In genomic region chr10:95182405-95182804, GRCm38 (mm10) we compare ENCODE assay signal across 16 mouse cellular contexts.
DNase-seq lines count a peak whose midpoint lies in the region; ATAC-seq and TF ChIP-seq lines count a peak whose summit lies in the region.
"Had no signal": no experiment of that assay in that cellular context is flagged by ENCODE, and none has a peak within 500 bp of the region (broad histone marks: within the 10 kb centered on the region; RNA-seq: fewer than 3 reads in every experiment).

No protein-coding gene starts in this region.

- DNase-seq in layer of hippocampus, adult 2 months (ENCODE audit: low spot score in 2 of 2): no peak
- DNase-seq in layer of hippocampus, adult 8-10 months (ENCODE audit: low spot score in 2 of 2): no peak
- no peak for DNase-seq in CH12.LX (ENCODE audit: extremely low read depth)
- no peak for DNase-seq in forebrain, embryonic 14.5 days (ENCODE audit: low spot score)

- peak overlapping the region; percentile 23; the same call in 1 of the 2 replicates for H3K27ac ChIP-seq in layer of hippocampus, adult 2 months
- no peak overlapping the region for H3K27ac ChIP-seq in CH12.LX (ENCODE audit: insufficient read depth, low read depth)
- no peak overlapping the region for H3K27ac ChIP-seq in forebrain, embryonic 14.5 days (ENCODE audit: low read depth, low read length)
- H3K27ac ChIP-seq: forebrain, embryonic 10.5 days; forebrain, embryonic 13.5 days; heart, embryonic 15.5 days; hindbrain, embryonic 10.5 days; hindbrain, embryonic 13.5 days; intestine, embryonic 15.5 days had no signal

- ATAC-seq in activated CD4-positive, CD25-positive, alpha-beta regulatory T cell, adult 4 months: no peak
- ATAC-seq in forebrain, embryonic 14.5 days: no peak
- ATAC-seq: intestine, embryonic 15.5 days had no signal

- 89% methylated on average over 4 of the region's 4 CpGs for WGBS in forebrain, embryonic 14.5 days

- no peak overlapping the region for H3K4me2 ChIP-seq in CH12.LX (ENCODE audit: insufficient read depth, low read depth, poor library complexity, severe bottlenecking)
- no peak overlapping the region for H3K4me2 ChIP-seq in myocyte (ENCODE audit: low read depth)
- no peak overlapping the region for H3K4me2 ChIP-seq in forebrain, embryonic 14.5 days (ENCODE audit: low read length)
- H3K4me2 ChIP-seq: forebrain, embryonic 13.5 days; heart, embryonic 12.5 days; heart, embryonic 15.5 days; hindbrain, embryonic 13.5 days; intestine, embryonic 15.5 days had no signal

- TF ChIP-seq RAD21 in CH12.LX (IDR thresholded peaks at IDR 0.05; ENCODE audit: low read depth, low read length): peak; percentile 22

- H3K79me3 ChIP-seq in C2C12 (ENCODE audit: low read depth): no peaks in the 10 kb centered on the region

- H3K36me3 ChIP-seq in C2C12 (ENCODE audit: control insufficient read depth, insufficient read depth): no peaks in the 10 kb centered on the region
- H3K36me3 ChIP-seq in CH12.LX (replicated peaks in 1 of 2; ENCODE audit: control insufficient read depth in 1 of 2, insufficient read depth in 1 of 2, low read length in 1 of 2): no peaks in the 10 kb centered on the region
- no peaks in the 10 kb centered on the region for H3K36me3 ChIP-seq in myocyte (ENCODE audit: control insufficient read depth, insufficient read depth)
- no peaks in the 10 kb centered on the region for H3K36me3 ChIP-seq in forebrain, embryonic 14.5 days (ENCODE audit: control insufficient read depth, insufficient read depth, low read length)
- H3K36me3 ChIP-seq: forebrain, embryonic 10.5 days; G1E; heart, embryonic 12.5 days; heart, embryonic 15.5 days; hindbrain, embryonic 10.5 days; hindbrain, embryonic 13.5 days; intestine, embryonic 15.5 days had no signal

- in situ Hi-C loops in CH12.LX (cut with MboI; ENCODE audit: low pct_ligation_motif_present, low pct_unique_long_range_greater_than_20kb, low sequenced_read_pairs): no loop called here

- TF ChIP-seq POLR2A in CH12.LX (IDR thresholded peaks at IDR 0.05; ENCODE audit: low read depth, low read length) (no peak), myocyte (IDR thresholded peaks at IDR 0.05; ENCODE audit: insufficient read length, low read depth) (no peak)

- dilution Hi-C loops in CH12.LX (cut with MboI; ENCODE audit: extremely low pct_ligation_motif_present, extremely low pct_unique_long_range_greater_than_20kb, low sequenced_read_pairs): no loop called here

- peaks cover 7% of the 10 kb centered on the region for H3K9me3 ChIP-seq in CH12.LX (replicated peaks; ENCODE audit: low read length)
- no peaks in the 10 kb centered on the region for H3K9me3 ChIP-seq in forebrain, embryonic 14.5 days (replicated peaks; ENCODE audit: control insufficient read depth, low read length)
- H3K9me3 ChIP-seq: heart, embryonic 15.5 days; hindbrain, embryonic 13.5 days; intestine, embryonic 15.5 days had no signal

- no peak for TF ChIP-seq CTCF in layer of hippocampus, adult 2 months (conservative IDR thresholded peaks at IDR 0.05)
- TF ChIP-seq CTCF in C2C12 (IDR thresholded peaks at IDR 0.05; ENCODE audit: control insufficient read depth, insufficient read depth, insufficient read length): no peak
- peak in 1 of 2 experiments; percentile 25; a peak in 1 of 4 replicates for TF ChIP-seq CTCF in CH12.LX (conservative IDR thresholded peaks at IDR 0.05 in 1 of 2, IDR thresholded peaks at IDR 0.05 in 1 of 2; ENCODE audit: low read depth in 2 of 2, low read length in 2 of 2)

- H3K27me3 ChIP-seq in C2C12 (ENCODE audit: control insufficient read depth, insufficient read depth, insufficient read length): no peaks in the 10 kb centered on the region
- H3K27me3 ChIP-seq in CH12.LX (replicated peaks): no peaks in the 10 kb centered on the region
- no peaks in the 10 kb centered on the region for H3K27me3 ChIP-seq in myocyte (ENCODE audit: control insufficient read depth, insufficient read depth, insufficient read length)
- no peaks in the 10 kb centered on the region for H3K27me3 ChIP-seq in forebrain, embryonic 14.5 days (replicated peaks; ENCODE audit: control insufficient read depth, insufficient read depth, low read length)
- H3K27me3 ChIP-seq: forebrain, embryonic 13.5 days; heart, embryonic 12.5 days; heart, embryonic 15.5 days; hindbrain, embryonic 13.5 days; intestine, embryonic 15.5 days had no signal

- TF ChIP-seq EP300 in CH12.LX (IDR thresholded peaks at IDR 0.05; ENCODE audit: low read length): no peak

- H3ac ChIP-seq in C2C12 (ENCODE audit: control insufficient read depth, insufficient read length, low read depth) (no peak overlapping the region), myocyte (ENCODE audit: control insufficient read depth, insufficient read length) (no peak overlapping the region)

- H3K79me2 ChIP-seq in C2C12 (ENCODE audit: control insufficient read depth, insufficient read depth): no peaks in the 10 kb centered on the region
- no peaks in the 10 kb centered on the region for H3K79me2 ChIP-seq in CH12.LX (replicated peaks; ENCODE audit: control insufficient read depth, extremely low read depth, insufficient read depth, poor library complexity, severe bottlenecking)
- no peaks in the 10 kb centered on the region for H3K79me2 ChIP-seq in myocyte (ENCODE audit: control insufficient read depth, insufficient read depth)

- H3K4me1 ChIP-seq in CH12.LX (ENCODE audit: control insufficient read depth in 1 of 2, insufficient read depth in 2 of 2): peaks cover 15 to 51% of the 10 kb centered on the region in 2 experiments
- H3K4me1 ChIP-seq in forebrain, embryonic 14.5 days (ENCODE audit: control insufficient read depth, insufficient read depth, low read length): no peaks in the 10 kb centered on the region
- H3K4me1 ChIP-seq: forebrain, embryonic 10.5 days; hindbrain, embryonic 10.5 days had no signal

- no peak overlapping the region for H3K4me3 ChIP-seq in layer of hippocampus, adult 2 months
- H3K4me3 ChIP-seq in C2C12 (ENCODE audit: insufficient read depth, poor library complexity, severe bottlenecking) (no peak overlapping the region), CH12.LX (replicated peaks in 1 of 3; ENCODE audit: low read depth in 2 of 3, low read length in 2 of 3, poor library complexity in 1 of 3) (no peak overlapping the region), myocyte (no peak overlapping the region)
- H3K4me3 ChIP-seq in forebrain, embryonic 14.5 days (ENCODE audit: low read depth, low read length): no peak overlapping the region
- H3K4me3 ChIP-seq: forebrain, embryonic 10.5 days; forebrain, embryonic 13.5 days; heart, embryonic 12.5 days; heart, embryonic 15.5 days; hindbrain, embryonic 10.5 days; hindbrain, embryonic 13.5 days; intestine, embryonic 15.5 days had no signal

- no peak overlapping the region for H3K9ac ChIP-seq in CH12.LX (ENCODE audit: insufficient read depth, low read depth)
- H3K9ac ChIP-seq in forebrain, embryonic 14.5 days (ENCODE audit: low read length): no peak overlapping the region
- H3K9ac ChIP-seq: forebrain, embryonic 13.5 days; forebrain, postnatal 0 days; heart, embryonic 12.5 days; heart, embryonic 15.5 days; hindbrain, embryonic 13.5 days; intestine, embryonic 15.5 days had no signal

TF ChIP-seq in C2C12, 6 proteins besides CTCF, POLR2A, EP300 and RAD21:
- peak; percentile 79 for TF ChIP-seq MYOD1 (IDR thresholded peaks at IDR 0.05; ENCODE audit: control insufficient read depth, insufficient read length, low read depth)
- no peak for TF ChIP-seq MYOG (IDR thresholded peaks at IDR 0.05; ENCODE audit: control insufficient read depth, extremely low read depth, insufficient read length)

TF ChIP-seq in CH12.LX, 34 proteins besides CTCF, POLR2A, EP300 and RAD21:
- TF ChIP-seq SMC3 (IDR thresholded peaks at IDR 0.05; ENCODE audit: low read depth, low read length) (peak; percentile 29), MAX (IDR thresholded peaks at IDR 0.05; ENCODE audit: low read length) (no peak)

TF ChIP-seq in myocyte, 11 proteins besides CTCF, POLR2A, EP300 and RAD21:
- no peak for TF ChIP-seq MAX (IDR thresholded peaks at IDR 0.05; ENCODE audit: low read depth)
- TF ChIP-seq SRF (IDR thresholded peaks at IDR 0.05; ENCODE audit: control insufficient read depth, insufficient read length, low read depth): no peak
- TF ChIP-seq E2F4 (IDR thresholded peaks at IDR 0.05; ENCODE audit: insufficient read depth): no peak
- TF ChIP-seq USF1 (IDR thresholded peaks at IDR 0.05; ENCODE audit: low read depth): no peak
- TF ChIP-seq CEBPB (IDR thresholded peaks at IDR 0.05; ENCODE audit: insufficient read depth, poor library complexity, severe bottlenecking): no peak
- no peak for TF ChIP-seq POLR2AphosphoS2 (IDR thresholded peaks at IDR 0.05; ENCODE audit: insufficient read length, low read depth)
- TF ChIP-seq MYOG (IDR thresholded peaks at IDR 0.05; ENCODE audit: control insufficient read depth in 1 of 3, insufficient read depth in 1 of 3, insufficient read length in 2 of 3, low read depth in 2 of 3): peak in 2 of 3 experiments; percentile 70 to 72
- TF ChIP-seq TCF3 (IDR thresholded peaks at IDR 0.05; ENCODE audit: insufficient read length, low read depth): no peak
- TF ChIP-seq TCF12 (IDR thresholded peaks at IDR 0.05; ENCODE audit: insufficient read depth, poor library complexity, severe bottlenecking): peak; percentile 43
- no peak for TF ChIP-seq REST (IDR thresholded peaks at IDR 0.05; ENCODE audit: insufficient read depth, insufficient read length)
- peak; percentile 52 to 83 (median 80) for TF ChIP-seq MYOD1 (IDR thresholded peaks at IDR 0.05; ENCODE audit: control insufficient read depth in 1 of 3, insufficient read length in 2 of 3, low read depth in 2 of 3)
TF ChIP-seq in myocyte: peak in this region for 3.
